Comparison of ENCODE assay signal across 8 mouse cellular contexts in the genomic region with DNA sequence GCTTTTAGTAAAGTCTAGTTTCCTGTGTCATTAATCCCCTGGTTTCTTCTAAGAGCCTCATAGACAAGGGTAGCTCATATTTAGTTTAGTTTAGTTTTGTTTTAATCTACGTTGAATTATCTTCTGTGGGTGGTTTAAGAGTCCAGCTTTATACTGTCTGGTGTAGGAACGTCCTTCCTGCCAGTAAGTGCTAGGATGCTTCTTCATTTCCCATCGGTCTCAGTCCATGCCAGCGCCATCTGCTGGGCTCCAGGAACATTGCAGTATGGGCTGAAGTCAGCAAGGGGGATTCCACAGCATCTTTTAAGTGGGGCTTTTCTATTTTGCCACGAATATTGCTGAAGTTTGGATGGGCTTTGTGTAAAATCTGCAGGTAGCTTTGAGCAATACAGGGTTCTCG. TPM values are rescaled to one million over a fixed set of nuclear protein-coding genes. Genes with fewer than 3 reads are reported as not detected.
A peak's percentile ranks its signal among the peaks of the same experiment; 100 is the strongest.
DNase-seq lines count a peak whose midpoint lies in the region; ATAC-seq lines count a peak whose summit lies in the region.

No protein-coding gene starts in this region.

- 22% methylated on average over 6 of the region's 6 CpGs for WGBS in heart, embryonic 10.5 days
- WGBS in forebrain, embryonic 16.5 days, result 23% methylated on average over 6 of the region's 6 CpGs
- 29% methylated on average over 6 of the region's 6 CpGs for WGBS in kidney, embryonic 14.5 days
- WGBS in liver, embryonic 12.5 days (ENCODE audit: insufficient replicate concordance), result 24% methylated on average over 6 of the region's 6 CpGs

- no peaks in the 10 kb centered on the region for H3K27me3 ChIP-seq in heart, embryonic 10.5 days (ENCODE audit: insufficient read depth, poor library complexity, severe bottlenecking)
- no peaks in the 10 kb centered on the region for H3K27me3 ChIP-seq in forebrain, embryonic 16.5 days (replicated peaks; ENCODE audit: control insufficient read depth, insufficient read depth, low read length)
- H3K27me3 ChIP-seq in kidney, embryonic 14.5 days (ENCODE audit: control insufficient read depth, insufficient read depth, low read length), result no peaks in the 10 kb centered on the region
- no peaks in the 10 kb centered on the region for H3K27me3 ChIP-seq in liver, embryonic 12.5 days (replicated peaks)

- no peak overlapping the region for H3K4me2 ChIP-seq in forebrain, embryonic 16.5 days (ENCODE audit: low read length)
- H3K4me2 ChIP-seq in kidney, embryonic 14.5 days (replicated peaks; ENCODE audit: low read depth, low read length), result no peak overlapping the region
- no peak overlapping the region for H3K4me2 ChIP-seq in liver, embryonic 12.5 days

- H3K36me3 ChIP-seq in heart, embryonic 10.5 days, result no peaks in the 10 kb centered on the region
- no peaks in the 10 kb centered on the region for H3K36me3 ChIP-seq in forebrain, embryonic 16.5 days (ENCODE audit: control insufficient read depth, insufficient read depth)
- no peaks in the 10 kb centered on the region; the same call in 1 of the 2 replicates for H3K36me3 ChIP-seq in kidney, embryonic 14.5 days (ENCODE audit: control insufficient read depth, insufficient read depth, low read length)
- peaks cover 18% of the 10 kb centered on the region for H3K36me3 ChIP-seq in liver, embryonic 12.5 days

- peaks cover 10% of the 10 kb centered on the region for H3K4me1 ChIP-seq in heart, embryonic 10.5 days
- H3K4me1 ChIP-seq in forebrain, embryonic 16.5 days (replicated peaks; ENCODE audit: control insufficient read depth, insufficient read depth, low read length), result no peaks in the 10 kb centered on the region
- H3K4me1 ChIP-seq in kidney, embryonic 14.5 days (ENCODE audit: control insufficient read depth, insufficient read depth, low read length), result no peaks in the 10 kb centered on the region
- H3K4me1 ChIP-seq in liver, embryonic 12.5 days, result peaks cover 6% of the 10 kb centered on the region

- no peak overlapping the region for H3K27ac ChIP-seq in heart, embryonic 10.5 days
- H3K27ac ChIP-seq in forebrain, embryonic 16.5 days (ENCODE audit: low read length), result no peak overlapping the region
- H3K27ac ChIP-seq in kidney, embryonic 14.5 days (ENCODE audit: low read depth, low read length), result no peak overlapping the region
- H3K27ac ChIP-seq in liver, embryonic 12.5 days, result no peak overlapping the region

- no peaks in the 10 kb centered on the region for H3K9me3 ChIP-seq in heart, embryonic 10.5 days
- no peaks in the 10 kb centered on the region for H3K9me3 ChIP-seq in forebrain, embryonic 16.5 days (ENCODE audit: control insufficient read depth, low read length)
- H3K9me3 ChIP-seq in kidney, embryonic 14.5 days (ENCODE audit: control insufficient read depth, low read length), result no peaks in the 10 kb centered on the region
- no peaks in the 10 kb centered on the region for H3K9me3 ChIP-seq in liver, embryonic 12.5 days (replicated peaks)

- H3K4me3 ChIP-seq in heart, embryonic 10.5 days, result no peak overlapping the region
- H3K4me3 ChIP-seq in forebrain, embryonic 16.5 days (replicated peaks; ENCODE audit: low read length), result no peak overlapping the region
- no peak overlapping the region for H3K4me3 ChIP-seq in kidney, embryonic 14.5 days (ENCODE audit: low read length)
- no peak overlapping the region for H3K4me3 ChIP-seq in liver, embryonic 12.5 days

- DNase-seq in heart, adult 18-20 months, result peak; percentile 28 to 73
- no peak for DNase-seq in heart, embryonic 10.5 days (ENCODE audit: low spot score)
- peak; percentile 50 for DNase-seq in c-Kit-positive CD71-negative TER-119-negative erythroid progenitor cells, embryonic 14.5 days (ENCODE audit: low read depth)
- peak; percentile 59 for DNase-seq in neural tube, embryonic 10.5 days (ENCODE audit: extremely low spot score, low spot score)
- DNase-seq in telencephalon, adult 2 months (ENCODE audit: low read depth, low spot score), result peak; percentile 11

- 0 out of 2 replicates have a peak, but pooled peaks have one; percentile 43 for ATAC-seq in forebrain, embryonic 16.5 days
- peak; percentile 63; the same call in 1 of the 2 replicates for ATAC-seq in kidney, embryonic 14.5 days (ENCODE audit: low FRiP score, low TSS enrichment)
- ATAC-seq in liver, embryonic 12.5 days, result peak; percentile 34; the same call in 1 of the 2 replicates

- no peak overlapping the region for H3K9ac ChIP-seq in forebrain, embryonic 16.5 days (replicated peaks; ENCODE audit: low read depth, low read length)
- H3K9ac ChIP-seq in kidney, embryonic 14.5 days (ENCODE audit: low read depth, low read length), result no peak overlapping the region
- H3K9ac ChIP-seq in liver, embryonic 12.5 days, result no peak overlapping the region

RNA-seq across cellular contexts. Expression of gene Cdca7l, which starts 49.2 kb away (rescaled TPM):
- under 1 TPM; 0.22 to 0.33 TPM for total RNA-seq in heart, adult 18-20 months (2021)
- 18.5 and 30.7 TPM in 2 replicates for polyA plus RNA-seq in heart, embryonic 10.5 days (2016; fragmentation: Nextera tagmentation; extraction: Ambion mirVana)
- 9.0 and 9.6 TPM in 2 replicates for polyA plus RNA-seq in forebrain, embryonic 16.5 days (2015; fragmentation: Nextera tagmentation; extraction: Ambion mirVana)
- 35.7 and 69.9 TPM in 2 replicates for polyA plus RNA-seq in kidney, embryonic 14.5 days (2014; fragmentation: Nextera tagmentation; extraction: Ambion mirVana)
- polyA plus RNA-seq in liver, embryonic 12.5 days (2016; fragmentation: Nextera tagmentation; extraction: Ambion mirVana), result 34.8 and 35.2 TPM in 2 replicates
